ENCODE assay signal across 11 mouse cellular contexts in the genomic region with DNA sequence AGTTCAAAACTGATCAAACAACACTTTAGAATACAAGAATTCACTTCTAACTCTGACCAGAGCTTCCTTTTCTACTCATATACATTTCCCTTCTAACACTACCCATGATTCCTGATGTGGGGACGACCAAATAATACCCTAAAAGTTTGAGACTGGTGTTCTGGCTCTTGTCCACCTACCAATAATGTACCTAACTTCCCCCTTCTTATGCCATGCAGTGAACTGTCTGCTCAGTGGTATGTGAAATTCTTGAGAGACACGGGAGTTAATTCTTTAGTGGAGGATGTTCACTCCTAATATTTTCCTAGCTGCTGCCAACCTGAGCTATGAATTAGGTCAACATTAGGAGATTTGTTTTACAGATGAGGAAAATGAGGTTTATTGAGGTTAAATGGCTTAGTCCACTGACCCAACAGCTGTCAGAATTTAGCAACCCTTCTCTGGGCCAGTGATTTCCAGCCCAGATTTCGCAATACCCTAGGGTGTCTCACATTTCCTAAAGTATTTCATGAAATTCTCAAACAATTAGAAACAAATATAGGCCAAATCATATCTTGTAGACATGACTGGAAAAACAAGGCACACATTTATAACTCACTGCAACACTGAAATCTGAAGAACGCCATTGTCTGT.
DNase-seq lines count a peak whose midpoint lies in the region; ATAC-seq and TF ChIP-seq lines count a peak whose summit lies in the region.
"Had no signal": no experiment of that assay in that cellular context is flagged by ENCODE, and none has a peak within 500 bp of the region (broad histone marks: within the 10 kb centered on the region; RNA-seq: fewer than 3 reads in every experiment).

No protein-coding gene starts in this region.

- peak; percentile 2 to 33 for DNase-seq in heart, adult 9 months (ENCODE audit: low spot score in 2 of 2)
- no peak for DNase-seq in heart, postnatal 25 days (ENCODE audit: low spot score)
- peak; percentile 84 for DNase-seq in 416B (ENCODE audit: low read depth)
- peak; percentile 25 for DNase-seq in Patski (ENCODE audit: low read depth, low spot score)
- peak; percentile 18 for DNase-seq in lung, postnatal 0 days (ENCODE audit: low spot score)
- no peak for DNase-seq in embryo, embryonic 11 days
- DNase-seq: thymus, postnatal 4 days had no signal

- no peaks in the 10 kb centered on the region for H3K27me3 ChIP-seq in Patski
- no peaks in the 10 kb centered on the region for H3K27me3 ChIP-seq in lung, postnatal 0 days (replicated peaks; ENCODE audit: insufficient read depth, low read length)
- H3K27me3 ChIP-seq in intestine, embryonic 15.5 days (replicated peaks) = no peaks in the 10 kb centered on the region
- H3K27me3 ChIP-seq: forebrain, embryonic 13.5 days had no signal

- peak; percentile 60 for ATAC-seq in Patski
- ATAC-seq in lung, postnatal 0 days = no peak
- no peak for ATAC-seq in intestine, embryonic 15.5 days
- ATAC-seq: forebrain, embryonic 13.5 days; hindbrain, postnatal 0 days had no signal

- H3K9me3 ChIP-seq in lung, postnatal 0 days (ENCODE audit: low read length) = no peaks in the 10 kb centered on the region
- no peaks in the 10 kb centered on the region for H3K9me3 ChIP-seq in intestine, embryonic 15.5 days
- H3K9me3 ChIP-seq: forebrain, embryonic 13.5 days had no signal

- no peak overlapping the region for H3K4me3 ChIP-seq in lung, postnatal 0 days (ENCODE audit: low read depth, low read length)
- no peak overlapping the region for H3K4me3 ChIP-seq in intestine, embryonic 15.5 days (replicated peaks)
- H3K4me3 ChIP-seq: forebrain, embryonic 13.5 days had no signal

- no peak overlapping the region for H3K4me2 ChIP-seq in lung, postnatal 0 days (replicated peaks; ENCODE audit: low read depth, low read length)
- H3K4me2 ChIP-seq in intestine, embryonic 15.5 days (replicated peaks) = no peak overlapping the region
- H3K4me2 ChIP-seq: forebrain, embryonic 13.5 days; midbrain, embryonic 11.5 days had no signal

- H3K36me3 ChIP-seq in lung, postnatal 0 days (ENCODE audit: insufficient read depth, low read length) = no peaks in the 10 kb centered on the region
- H3K36me3 ChIP-seq in intestine, embryonic 15.5 days = no peaks in the 10 kb centered on the region

- WGBS in lung, postnatal 0 days = 64% methylated on average over 4 of the region's 4 CpGs
- WGBS in intestine, embryonic 15.5 days = 70% methylated on average over 4 of the region's 4 CpGs

- H3K4me1 ChIP-seq in lung, postnatal 0 days (ENCODE audit: insufficient read depth, low read depth, low read length) = no peaks in the 10 kb centered on the region
- H3K4me1 ChIP-seq in intestine, embryonic 15.5 days (replicated peaks) = 0 out of 2 replicates have a peak, but pooled peaks cover 4% of the 10 kb centered on the region

- CTCF ChIA-PET in Patski (lab: Charles Lee) = interaction anchor here (0.7 kb wide), 1 partner anchor 17 kb away, joined by 3 read pairs; no protein-coding TSS in a partner anchor

- POLR2A ChIA-PET in Patski (lab: Charles Lee) = no interaction called here

- intact Hi-C loops in heart, postnatal 25 days (cut with DNase I) = loop anchor here (5.0 kb wide), 1 partner anchor 35 kb away; no protein-coding TSS in a partner anchor

- in situ Hi-C loops in Patski (cut with MboI; ENCODE audit: low pct_unique_long_range_greater_than_20kb) = no loop called here

- no peak for TF ChIP-seq CTCF in Patski (IDR thresholded peaks at IDR 0.05)
- TF ChIP-seq CTCF in lung, postnatal 0 days (IDR thresholded peaks at IDR 0.05) = no peak

- H3K27ac ChIP-seq in lung, postnatal 0 days (ENCODE audit: low read length) = no peak overlapping the region
- H3K27ac ChIP-seq in intestine, embryonic 15.5 days = no peak overlapping the region
- H3K27ac ChIP-seq: forebrain, embryonic 13.5 days; hindbrain, postnatal 0 days had no signal

- TF ChIP-seq EP300 in lung, postnatal 0 days (IDR thresholded peaks at IDR 0.05) = no peak

- H3K9ac ChIP-seq in lung, postnatal 0 days (replicated peaks; ENCODE audit: low read depth) = no peak overlapping the region
- no peak overlapping the region for H3K9ac ChIP-seq in intestine, embryonic 15.5 days
- H3K9ac ChIP-seq: forebrain, embryonic 13.5 days had no signal

Comparison
In these comparisons a context has a peak if more than half of its experiments do, and no peak if none do; other contexts are left out.
1. DNase-seq: peak in heart, adult 9 months (2 of 2), 416B (single experiment), Patski (single experiment) and lung, postnatal 0 days (single experiment); none in heart, postnatal 25 days (single experiment) and embryo, embryonic 11 days (single experiment).